Mouse (Mus musculus) ES-Bruce4 (cell line): ENCODE measurements around the gene Slc25a22.

Source experiments
- CTCF ChIP-seq: IDR thresholded peaks from one replicate; pipeline ENCODE4 v1.8.1; 2011; ENCODE audit warnings: low read depth, low read length
- EP300 ChIP-seq: IDR thresholded peaks from 2 replicates; pipeline ENCODE4 v1.6.1; 2011; ENCODE audit warnings: low read depth, low read length; ENCODE audit not compliant: insufficient read depth
- POLR2A ChIP-seq: IDR thresholded peaks from one replicate; pipeline ENCODE4 v1.8.1; 2011; ENCODE audit warnings: low read length; ENCODE audit not compliant: insufficient read depth

GRCm38 (mm10) chr7:141484186-141485120, 46.8 kb upstream of the Slc25a22 start:
- no peak for TF ChIP-seq CTCF
- no peak for TF ChIP-seq POLR2A
- no peak for TF ChIP-seq EP300
